Mouse (Mus musculus): ENCODE data around the gene Slc35a3.

DNA sequence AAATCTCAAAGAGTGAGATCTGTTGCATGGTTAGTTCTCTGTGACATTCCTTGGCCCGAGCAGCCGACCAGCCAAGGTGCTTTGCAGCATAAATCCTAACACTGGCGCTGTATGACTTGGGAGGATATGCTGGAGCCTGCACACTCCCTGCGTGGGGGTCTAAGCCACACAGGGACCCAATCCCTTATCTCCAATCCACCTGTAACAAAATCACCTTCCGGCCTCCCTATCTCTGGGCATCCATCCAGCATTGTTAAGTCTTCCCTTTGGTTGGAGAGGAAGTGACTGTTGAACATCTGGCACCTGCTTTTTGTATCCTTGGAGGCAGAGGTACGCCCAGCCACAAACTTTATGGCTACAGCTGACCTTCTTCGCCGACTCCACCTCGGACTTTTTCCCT, 14.2 kb upstream of the Slc35a3 start:
- TF ChIP-seq ZC3H11A (IDR thresholded peaks at IDR 0.05; ENCODE audit: low read depth, low read length) (no peak), POLR2A (IDR thresholded peaks at IDR 0.05; ENCODE audit: low read depth, low read length) (no peak), SIN3A (IDR thresholded peaks at IDR 0.05; ENCODE audit: low read length) (no peak)
